Mouse (Mus musculus): Measurements from ENCODE around the gene F11r.

The F11r gene

GRCm38 (mm10) chr1:171437264-171438013 is at the start of gene F11r:
Gene F11r (plus strand): TSS chr1:171437535.
- peak; percentile 81 to 83 for DNase-seq

- no peak for DNase-seq
These were observed 48.8 kb upstream of the F11r start, which contains the start of gene Arhgap30 for GRCm38 (mm10) chr1:171388376-171389102. Gene Arhgap30 (plus strand): TSS chr1:171388954.

GRCm38 (mm10) chr1:171390101-171390500 is 47.2 kb upstream of the F11r start:
- no peak for DNase-seq

GRCm38 (mm10) chr1:171401821-171402220 is 35.5 kb upstream of the F11r start:
- no peak for DNase-seq

GRCm38 (mm10) chr1:171402991-171403390 is 34.3 kb upstream of the F11r start:
- DNase-seq: no peak

GRCm38 (mm10) chr1:171407263-171407662 is 30.1 kb upstream of the F11r start:
- DNase-seq: no peak

- DNase-seq: no peak
These were observed 27.1 kb upstream of the F11r start for GRCm38 (mm10) chr1:171410231-171410630.

- peak; percentile 94 for DNase-seq
These were observed 26.3 kb upstream of the F11r start, which contains the start of gene Usf1 for GRCm38 (mm10) chr1:171410947-171411484. Gene Usf1 (plus strand): TSS chr1:171411313.

GRCm38 (mm10) chr1:171411492-171411941 is 25.8 kb upstream of the F11r start:
- DNase-seq: no peak

- DNase-seq: no peak
These were observed 25.3 kb upstream of the F11r start for GRCm38 (mm10) chr1:171412001-171412441.

GRCm38 (mm10) chr1:171412446-171412845 is 24.9 kb upstream of the F11r start:
- DNase-seq: no peak

GRCm38 (mm10) chr1:171413608-171414007 is 23.7 kb upstream of the F11r start:
- DNase-seq: no peak

GRCm38 (mm10) chr1:171418660-171419059 is 18.7 kb upstream of the F11r start, which contains the start of gene Tstd1:
Gene Tstd1 (plus strand): TSS chr1:171418872.
- no peak for DNase-seq

GRCm38 (mm10) chr1:171419291-171419882 is 17.9 kb upstream of the F11r start:
- DNase-seq: no peak

- no peak for DNase-seq
These were observed 17.4 kb upstream of the F11r start for GRCm38 (mm10) chr1:171419905-171420304.

GRCm38 (mm10) chr1:171422504-171423095 is 14.7 kb upstream of the F11r start:
- no peak for DNase-seq

- DNase-seq: no peak
These were observed 12.7 kb upstream of the F11r start for GRCm38 (mm10) chr1:171424638-171425037.

- no peak for DNase-seq
These were observed 12.2 kb upstream of the F11r start for GRCm38 (mm10) chr1:171425126-171425525.

- no peak for DNase-seq
These were observed 5.2 kb upstream of the F11r start for GRCm38 (mm10) chr1:171432158-171432557.

- no peak for DNase-seq
These were observed 2.0 kb upstream of the F11r start for GRCm38 (mm10) chr1:171435288-171435814.

- no peak for DNase-seq
These were observed 1.4 kb upstream of the F11r start for GRCm38 (mm10) chr1:171435974-171436373.

GRCm38 (mm10) chr1:171438014-171438670 is 807 bp downstream of the F11r start:
- DNase-seq: no peak
